Mouse (Mus musculus) lung, adult 2 months (tissue): Measurements from ENCODE around the gene Pdk2. TPM values are rescaled to one million over a fixed set of nuclear protein-coding genes. Genes with fewer than 3 reads are reported as not detected.

Experiments
- DNase-seq: peaks from one replicate; pipeline ENCODE4 v3.0.0; 2022
- H3K4me1 ChIP-seq: fragments of 200-500 bp; 2 replicates; pipeline ENCODE4 v1.6.1; 2011; ENCODE audit warnings: low read length; ENCODE audit not compliant: control insufficient read depth, insufficient read depth
- H3K4me3 ChIP-seq: fragments of 200-500 bp; replicated peaks from 2 replicates; pipeline ENCODE3; 2011; ENCODE audit warnings: low read depth, mild to moderate bottlenecking, control low read depth, low read length; ENCODE audit errors: extremely low read depth
- CTCF ChIP-seq: fragments of 200-500 bp; IDR thresholded peaks from 2 replicates; pipeline ENCODE4 v1.5.1; 2011; ENCODE audit warnings: mild to moderate bottlenecking, low read length, control low read depth; ENCODE audit not compliant: insufficient read depth
- POLR2A ChIP-seq: fragments of 200-500 bp; IDR thresholded peaks from 2 replicates; pipeline ENCODE4 v1.6.1; 2011; ENCODE audit warnings: low read depth, mild to moderate bottlenecking, control low read depth, low read length, borderline replicate concordance; ENCODE audit errors: extremely low read depth
- WGBS: fragments of 180-500 bp; shearing (Covaris S2); methylation state at CpG from one replicate; pipeline ENCODE4 v1.1.7; 2018; 5-methylcytosine and 5-hydroxymethylcytosine counted together
- polyA plus RNA-seq: library from polyadenylated mRNA; depleted of rRNA; stranded (reverse); fragments of >200 nt; gene quantifications from 2 replicates; pipeline ENCODE4 v1.2.3, GENCODE M21; 2012

The Pdk2 gene
- polyA plus RNA-seq, 1 experiment = 67.3 TPM

- TF ChIP-seq POLR2A (no peak), CTCF (no peak)
- Histone ChIP-seq H3K4me1 (no peaks in the 10 kb centered on the region), H3K4me3 (no peak overlapping the region)
- DNase-seq = no peak
- WGBS = 61% methylated on average over 14 of the region's 14 CpGs
Measured at GRCm38 (mm10) chr11:95033617-95034016, 7.5 kb downstream of the Pdk2 start.

DNA sequence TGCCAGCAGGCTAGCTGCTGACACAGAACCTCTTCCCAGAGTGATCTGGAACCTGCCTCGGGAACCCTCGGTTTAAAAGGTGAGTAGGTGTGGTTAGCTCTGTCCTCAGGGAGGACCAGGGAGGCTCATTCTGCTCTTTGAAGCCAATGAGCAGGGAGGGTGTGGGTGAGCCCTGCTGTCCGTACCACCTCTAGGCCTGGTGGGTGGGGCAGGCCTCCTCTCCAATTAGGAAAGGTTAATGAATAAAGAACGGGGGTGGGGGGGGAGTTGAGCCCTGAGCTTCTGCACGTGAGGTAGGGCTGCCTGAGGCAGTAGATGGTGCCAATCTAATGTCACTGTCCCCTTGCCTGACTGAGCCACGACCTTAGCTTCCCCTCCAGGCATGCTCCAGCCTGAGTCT is 8.2 kb downstream of the Pdk2 start:
- no peak for DNase-seq
- 58% methylated on average over 6 of the region's 6 CpGs for WGBS

GRCm38 (mm10) chr11:95027850-95028470 is 13.2 kb downstream of the Pdk2 start:
- TF ChIP-seq CTCF (no peak), POLR2A (no peak)
- no peak for DNase-seq
- H3K4me1 ChIP-seq = peaks cover 8% of the 10 kb centered on the region
- H3K4me3 ChIP-seq = no peak overlapping the region
- 72% methylated on average over 13 of the region's 13 CpGs for WGBS

More for the DNA sequence above, 8.2 kb downstream of the Pdk2 start:
- TF ChIP-seq POLR2A = no peak
- TF ChIP-seq CTCF = no peak
- no peaks in the 10 kb centered on the region for H3K4me1 ChIP-seq
- no peak overlapping the region for H3K4me3 ChIP-seq

DNA sequence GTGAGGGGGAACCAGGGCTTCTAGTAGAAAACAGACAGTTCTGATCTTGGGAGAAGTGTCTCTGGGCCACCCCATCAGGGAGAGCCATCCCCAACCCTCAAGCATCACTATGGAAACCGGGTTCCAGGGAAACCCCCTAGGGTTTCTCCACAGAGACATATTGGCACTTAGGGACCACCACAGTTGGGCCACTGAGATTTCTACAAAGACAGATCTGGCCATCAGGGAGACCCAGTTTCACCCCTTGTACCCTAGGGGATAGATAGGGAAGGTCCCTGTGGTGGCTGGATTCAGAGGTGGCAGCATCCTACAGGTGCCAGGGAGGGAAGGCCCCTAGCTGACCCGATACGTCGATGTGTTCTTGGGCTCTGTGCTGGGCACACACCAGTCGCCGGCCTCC is 14.3 kb downstream of the Pdk2 start:
- no peak for DNase-seq
- H3K4me3 ChIP-seq = no peak overlapping the region
- WGBS = 82% methylated on average over 6 of the region's 6 CpGs
- TF ChIP-seq POLR2A (no peak), CTCF (no peak)
- peaks cover 8% of the 10 kb centered on the region for H3K4me1 ChIP-seq

DNA sequence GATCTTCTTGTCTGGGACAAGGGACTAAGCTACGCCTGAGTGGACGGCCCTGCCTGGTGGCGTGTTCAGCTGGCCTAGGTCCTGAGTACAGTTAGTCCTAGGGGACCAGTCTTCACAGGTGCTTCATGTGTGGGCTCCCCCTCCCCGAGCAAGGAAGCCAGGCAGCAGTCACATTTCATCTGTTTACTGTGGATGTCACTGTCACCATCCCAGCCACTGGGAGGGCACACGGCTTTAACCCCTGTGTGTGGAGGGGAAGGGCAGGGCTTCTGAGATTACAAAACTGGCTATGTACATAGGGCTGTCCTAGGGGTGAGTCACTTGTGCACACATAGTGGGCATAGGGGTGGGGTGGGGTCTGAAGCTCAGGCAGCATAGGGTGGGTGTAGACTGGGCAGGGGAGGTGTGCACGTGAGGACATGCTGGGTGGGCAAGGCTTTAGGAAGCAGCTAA is 15.0 kb downstream of the Pdk2 start:
- no peak overlapping the region for H3K4me3 ChIP-seq
- WGBS = 61% methylated on average over 6 of the region's 6 CpGs
- H3K4me1 ChIP-seq = peaks cover 8% of the 10 kb centered on the region
- no peak for DNase-seq
- no peak for TF ChIP-seq POLR2A
- TF ChIP-seq CTCF = no peak

DNA sequence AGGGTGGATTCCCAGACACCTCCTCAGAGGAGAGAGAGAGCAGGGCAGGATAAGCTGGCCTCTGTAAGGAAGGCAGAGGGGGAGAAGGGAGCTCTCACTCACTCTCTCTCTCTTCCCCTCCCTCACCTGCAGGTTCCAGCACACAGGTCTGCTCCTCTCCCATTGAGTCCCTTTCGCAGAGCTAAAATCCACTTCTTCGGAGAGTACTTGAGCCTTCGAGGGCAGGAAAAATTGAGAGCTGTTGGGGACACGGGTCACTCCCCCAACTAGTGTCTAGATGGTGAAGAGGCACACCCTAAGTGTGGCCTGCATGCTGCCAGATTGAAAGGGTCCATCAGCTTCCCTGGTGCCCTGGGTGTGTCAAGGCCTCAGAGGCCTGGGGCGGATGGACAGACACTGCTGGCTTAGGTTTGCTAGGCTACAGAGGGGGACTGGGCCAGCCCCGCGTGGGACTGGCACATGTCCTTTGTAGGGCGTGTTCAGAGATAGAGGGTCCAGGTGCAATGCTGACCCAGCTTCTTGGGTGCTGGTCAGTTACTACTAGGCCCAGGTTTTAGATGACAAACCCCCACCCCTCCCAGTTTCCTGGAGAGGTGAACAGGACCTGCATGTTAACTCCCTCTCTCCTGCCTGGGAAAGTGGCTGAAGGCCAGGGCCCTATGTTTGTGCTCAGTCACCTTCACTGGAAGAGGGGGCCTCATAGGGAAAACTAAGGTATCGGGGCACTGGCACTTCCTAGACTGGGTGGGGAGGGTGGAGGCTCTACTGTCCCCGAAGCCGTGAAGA is 15.7 kb downstream of the Pdk2 start:
- Histone ChIP-seq H3K4me3 (no peak overlapping the region), H3K4me1 (peaks cover 8% of the 10 kb centered on the region)
- no peak for TF ChIP-seq CTCF
- TF ChIP-seq POLR2A = no peak
- DNase-seq = no peak
- 68% methylated on average over 11 of the region's 11 CpGs for WGBS

DNA sequence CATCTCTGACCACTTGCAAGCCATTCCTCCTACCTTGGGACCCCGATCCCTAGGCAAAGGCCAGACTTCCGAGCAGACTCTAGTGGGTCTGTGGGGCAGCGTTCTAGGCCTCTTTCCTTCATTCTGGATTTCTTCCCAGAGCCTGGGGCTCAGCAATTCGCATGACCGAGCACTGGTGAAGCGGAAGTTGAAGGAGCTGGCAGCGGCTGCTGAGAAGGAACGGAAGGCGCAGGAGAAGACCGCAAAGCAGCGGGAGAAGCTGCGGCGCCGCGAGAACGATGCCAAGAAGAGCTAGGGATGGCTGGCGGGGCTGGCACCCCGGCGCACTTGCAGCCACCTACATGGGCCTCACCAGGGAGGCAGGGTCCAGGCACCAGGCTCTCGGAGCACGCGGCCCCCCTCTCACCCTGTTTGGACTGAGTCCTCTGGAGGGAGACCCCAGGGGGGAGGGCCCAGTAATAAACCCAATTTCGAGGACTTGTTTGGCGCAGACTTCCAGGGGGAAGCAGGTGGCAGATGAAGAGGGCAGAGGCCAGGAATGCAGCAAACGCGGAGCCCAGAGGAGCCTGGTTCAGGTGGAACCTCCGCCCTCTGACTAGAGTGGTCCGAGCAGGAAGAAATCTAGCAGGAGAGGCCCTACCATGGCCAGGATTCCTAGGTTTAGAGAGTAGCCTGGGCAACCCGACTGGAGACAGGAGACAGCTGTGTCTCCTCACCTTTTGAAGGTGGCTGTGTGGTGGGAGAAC is 16.5 kb downstream of the Pdk2 start:
- 59% methylated on average over 29 of the region's 29 CpGs for WGBS
- TF ChIP-seq POLR2A (no peak), CTCF (no peak)
- DNase-seq = no peak

DNA sequence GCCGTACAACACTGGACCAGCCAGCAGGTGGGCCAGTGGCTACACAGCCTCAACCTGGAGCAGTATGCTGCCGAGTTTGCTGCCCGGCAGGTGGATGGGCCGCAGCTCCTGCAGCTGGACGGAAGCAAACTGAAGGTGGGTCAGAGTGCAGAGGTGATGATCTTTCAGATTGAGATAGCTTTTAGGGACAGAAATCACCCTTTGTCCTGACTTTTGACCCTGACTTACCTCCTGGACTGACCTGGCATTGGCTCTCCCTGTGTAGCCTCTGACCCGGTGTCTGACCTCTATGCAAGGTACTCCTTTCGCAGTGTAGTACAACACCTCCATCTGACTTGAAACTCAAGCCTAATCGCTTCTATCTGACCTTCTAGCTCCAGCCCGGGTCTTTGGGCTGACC is 17.7 kb downstream of the Pdk2 start:
- DNase-seq = no peak
- H3K4me1 ChIP-seq = peaks cover 8% of the 10 kb centered on the region
- no peak overlapping the region for H3K4me3 ChIP-seq
- 93% methylated on average over 9 of the region's 9 CpGs for WGBS
- TF ChIP-seq CTCF (no peak), POLR2A (no peak)

More for the DNA sequence above, 16.5 kb downstream of the Pdk2 start:
- peaks cover 8% of the 10 kb centered on the region for H3K4me1 ChIP-seq
- H3K4me3 ChIP-seq = no peak overlapping the region

- no peak for DNase-seq
- Histone ChIP-seq H3K4me3 (no peak overlapping the region), H3K4me1 (peaks cover 8% of the 10 kb centered on the region)
- WGBS = 79% methylated on average over 10 of the region's 10 CpGs
- no peak for TF ChIP-seq POLR2A
- TF ChIP-seq CTCF = peak; percentile 51; the same call in 1 of the 2 replicates
Measured at GRCm38 (mm10) chr11:95022237-95022992, 18.7 kb downstream of the Pdk2 start.
